Mouse (Mus musculus) small intestine, adult 2 months (tissue): ENCODE data around the gene Antxr1.

ENCODE experiments used
- CTCF ChIP-seq: fragments of 200-500 bp; IDR thresholded peaks from 2 replicates; pipeline ENCODE4 v1.5.1; 2012; ENCODE audit warnings: low read depth, mild to moderate bottlenecking, control low read depth, inconsistent platforms, low read length, moderate library complexity, mixed read lengths; ENCODE audit not compliant: insufficient replicate concordance, insufficient read length; ENCODE audit errors: extremely low read depth
- POLR2A ChIP-seq: fragments of 200-500 bp; IDR thresholded peaks from 2 replicates; pipeline ENCODE4 v1.6.1; 2012; ENCODE audit warnings: low read depth, mild to moderate bottlenecking, control low read depth, inconsistent platforms, low read length, moderate library complexity

DNA sequence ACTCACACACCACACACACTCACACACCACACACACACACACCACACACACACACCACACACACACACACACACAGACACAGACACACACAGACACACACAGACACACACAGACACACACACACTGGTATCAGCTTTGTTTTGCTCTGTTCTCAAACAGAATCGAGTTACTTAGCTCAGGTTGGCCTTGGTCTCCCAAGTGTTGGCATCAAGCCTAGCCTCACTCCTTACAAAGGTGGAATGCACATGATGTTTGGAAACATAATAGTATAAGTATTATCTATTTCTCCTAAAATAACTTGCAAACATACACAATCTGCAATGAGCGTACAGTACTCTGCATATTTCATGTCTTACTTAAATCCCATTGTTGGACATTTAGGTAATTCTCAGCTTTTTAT lies 3.2 kb downstream of the Antxr1 start:
- TF ChIP-seq CTCF (no peak), POLR2A (no peak)
